Mouse (Mus musculus): ENCODE results near the gene 4933430I17Rik.

4933430I17Rik gene

DNA sequence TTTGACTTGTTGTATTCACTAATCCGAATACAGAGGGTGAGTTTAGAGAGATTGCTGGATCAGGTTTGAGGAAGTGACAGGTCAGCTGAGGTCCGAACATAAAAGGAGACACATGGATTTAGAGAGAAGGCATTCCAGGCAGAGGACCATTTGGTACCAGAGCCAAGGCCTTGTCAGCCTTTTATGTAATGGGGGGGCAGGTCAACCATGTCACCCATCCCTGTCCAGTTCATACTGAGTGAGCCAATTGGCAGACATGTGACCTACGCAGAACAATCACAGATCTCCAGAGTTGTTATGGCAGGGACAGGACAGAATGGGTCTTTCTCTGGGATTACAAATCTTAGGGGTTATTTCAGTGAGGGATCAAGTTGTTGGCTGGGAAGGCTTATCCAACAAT is 19.2 kb upstream of the 4933430I17Rik start:
- DNase-seq, result no peak

DNA sequence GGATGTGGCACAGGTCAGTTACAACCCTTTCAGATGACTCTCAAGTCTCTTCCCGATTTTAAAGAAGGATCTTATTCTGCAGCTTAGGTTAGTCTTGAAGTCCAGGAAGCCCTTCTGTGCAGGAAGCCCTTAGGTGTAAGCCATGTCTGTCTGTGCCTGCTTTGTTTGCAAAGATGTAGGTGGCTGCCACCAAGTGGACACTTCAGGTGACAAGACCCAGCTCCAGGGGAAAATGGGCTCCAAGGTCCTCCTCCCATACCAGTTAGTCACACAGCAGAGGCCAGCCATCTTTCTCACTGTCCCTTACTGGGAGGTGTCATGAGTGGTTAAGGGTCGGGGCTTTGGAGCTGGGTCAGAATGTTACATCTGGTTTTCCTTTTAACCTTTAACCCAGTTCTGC is 18.4 kb upstream of the 4933430I17Rik start:
- DNase-seq, result peak; percentile 59

DNA sequence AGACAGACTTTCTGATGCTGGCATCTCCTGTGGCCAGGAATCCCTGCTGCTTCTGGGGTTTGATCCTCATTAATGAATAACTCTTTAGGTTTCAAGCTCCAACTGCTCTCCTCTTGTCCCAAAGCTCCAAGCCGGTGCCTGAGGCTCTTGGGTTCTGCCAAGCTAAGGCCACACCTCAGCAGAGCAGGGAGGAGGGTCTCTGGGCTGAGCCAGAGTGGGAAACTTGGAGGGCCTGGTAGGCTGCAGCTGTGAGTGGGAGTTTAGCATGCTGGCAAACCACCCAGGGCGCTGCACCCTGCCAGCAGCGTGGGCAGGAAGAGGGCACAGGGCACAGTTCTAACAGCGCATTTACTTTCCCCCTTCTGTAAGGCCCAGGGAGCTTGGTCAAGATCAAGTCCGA is 16.3 kb upstream of the 4933430I17Rik start:
- DNase-seq, result peak; percentile 60

DNA sequence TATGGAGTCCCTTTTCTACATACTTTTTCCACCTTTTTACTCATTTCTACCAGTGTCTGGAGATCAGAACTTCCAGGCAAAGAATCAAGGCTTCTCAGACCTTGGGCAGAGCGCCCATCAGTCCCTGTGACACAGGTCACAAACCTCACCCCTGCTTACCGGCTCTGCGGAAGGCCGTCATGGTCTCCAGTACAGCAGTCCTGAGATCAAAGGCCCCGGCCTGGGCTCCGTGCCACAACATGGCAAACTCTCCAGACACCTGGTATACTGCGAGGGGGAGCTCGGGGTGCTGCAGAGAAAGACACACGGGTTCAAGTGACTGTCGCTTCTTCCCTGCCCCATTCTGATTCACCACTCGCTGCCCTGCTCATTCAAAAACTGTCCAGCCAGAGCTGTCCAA is 15.2 kb upstream of the 4933430I17Rik start:
- peak; percentile 85 for DNase-seq

DNA sequence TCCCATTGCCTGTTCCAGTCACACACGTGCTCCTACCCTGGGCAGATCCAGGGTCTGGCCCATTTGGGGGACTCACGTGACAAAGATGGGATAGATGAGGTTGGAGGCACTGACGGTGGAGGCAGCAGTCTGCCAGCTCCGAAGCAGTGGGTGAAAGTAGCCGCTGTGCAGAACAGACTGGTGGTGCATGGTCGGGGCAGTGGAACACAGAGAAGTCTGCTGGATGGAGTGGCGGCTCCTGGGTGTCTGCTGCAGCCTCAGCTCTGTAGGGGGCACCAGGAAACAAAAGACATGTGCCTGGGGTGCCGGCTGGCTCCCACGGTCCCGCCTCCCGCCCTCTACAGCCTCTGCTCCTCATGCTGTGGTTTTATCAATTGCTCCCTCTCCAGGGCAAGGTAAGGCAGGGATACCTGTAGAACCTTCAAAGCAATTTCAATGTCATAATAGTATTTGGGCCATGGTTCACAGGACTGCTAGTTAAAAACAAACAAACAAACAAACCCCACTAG is 11.1 kb upstream of the 4933430I17Rik start:
- DNase-seq, result no peak

DNA sequence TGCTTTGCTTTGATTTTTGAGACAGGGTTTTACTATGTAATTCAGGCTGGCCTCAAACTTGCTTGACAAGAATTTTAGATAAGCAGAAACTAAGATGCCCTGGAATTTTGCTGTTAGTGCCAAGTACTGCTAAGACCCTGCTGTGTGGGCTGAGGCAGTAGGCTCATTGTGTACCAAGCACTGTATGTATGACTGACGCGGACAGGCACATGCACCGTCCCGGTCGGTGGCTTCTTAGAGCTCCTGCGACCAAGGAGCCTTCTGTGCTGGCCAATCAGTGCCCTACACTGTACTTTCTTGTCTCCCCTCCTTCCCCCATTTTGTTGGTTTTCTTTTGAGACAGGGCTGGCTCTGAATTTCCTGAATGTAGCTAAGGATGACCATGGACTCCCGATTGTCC is 10.2 kb upstream of the 4933430I17Rik start:
- no peak for DNase-seq

DNA sequence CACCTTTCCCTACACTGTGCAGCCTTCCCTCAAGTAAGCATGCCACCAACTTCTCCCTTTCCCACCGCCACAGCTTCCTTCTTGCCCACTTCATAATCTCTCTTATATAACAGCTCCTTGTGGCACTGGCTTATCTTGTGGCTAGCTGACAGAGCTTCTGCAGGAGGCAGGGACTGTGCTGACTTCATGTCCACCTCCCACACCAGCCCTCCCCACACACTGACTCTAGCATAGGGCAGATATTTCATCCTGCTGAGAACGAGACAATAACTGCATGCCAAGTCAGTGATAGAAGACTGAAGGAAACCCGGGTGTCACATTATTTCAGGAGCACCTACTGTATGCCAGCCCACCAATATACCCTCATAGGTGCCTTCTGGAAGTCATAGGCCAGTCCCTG is 9.7 kb upstream of the 4933430I17Rik start:
- DNase-seq, result no peak

DNA sequence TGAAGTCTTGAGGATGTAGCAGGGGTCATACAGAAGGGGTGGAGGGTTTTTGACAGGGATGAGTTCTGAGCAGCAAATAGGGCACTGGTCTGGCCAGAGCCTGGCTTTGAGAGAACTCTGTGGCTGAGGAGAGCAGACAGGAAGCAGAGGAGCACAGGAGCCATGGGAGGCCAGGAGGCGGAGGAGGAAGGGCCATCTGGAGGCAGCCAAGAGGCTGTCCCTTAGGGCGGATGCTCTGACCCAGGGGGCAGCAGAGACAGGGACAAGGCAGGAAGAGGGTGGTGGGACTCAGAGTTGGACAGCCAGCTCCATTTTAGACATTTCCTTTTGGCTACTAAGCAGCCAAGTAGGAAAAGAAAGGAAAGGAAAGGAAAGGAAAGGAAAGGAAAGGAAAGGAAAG is 9.1 kb upstream of the 4933430I17Rik start:
- DNase-seq, result peak; percentile 72

DNA sequence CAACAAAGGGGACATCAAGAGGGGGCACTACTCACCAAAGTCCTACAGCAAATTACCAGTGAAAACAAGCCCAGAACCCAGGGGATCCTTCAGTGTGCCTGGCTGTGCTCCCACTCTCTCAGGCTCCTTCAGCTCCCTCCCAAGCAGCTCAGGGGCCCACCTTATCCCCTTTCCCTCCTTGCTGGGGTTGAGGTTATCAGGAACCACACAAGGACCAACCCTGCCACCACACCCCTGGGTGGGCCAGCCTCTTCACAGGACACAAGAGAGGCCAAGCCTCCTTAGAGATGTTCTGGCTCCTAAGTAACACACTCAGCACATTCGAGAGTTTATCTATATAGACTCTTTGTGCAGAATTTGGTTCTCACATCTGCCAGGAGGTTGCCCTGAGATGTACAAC is 8.6 kb upstream of the 4933430I17Rik start:
- DNase-seq, result no peak

DNA sequence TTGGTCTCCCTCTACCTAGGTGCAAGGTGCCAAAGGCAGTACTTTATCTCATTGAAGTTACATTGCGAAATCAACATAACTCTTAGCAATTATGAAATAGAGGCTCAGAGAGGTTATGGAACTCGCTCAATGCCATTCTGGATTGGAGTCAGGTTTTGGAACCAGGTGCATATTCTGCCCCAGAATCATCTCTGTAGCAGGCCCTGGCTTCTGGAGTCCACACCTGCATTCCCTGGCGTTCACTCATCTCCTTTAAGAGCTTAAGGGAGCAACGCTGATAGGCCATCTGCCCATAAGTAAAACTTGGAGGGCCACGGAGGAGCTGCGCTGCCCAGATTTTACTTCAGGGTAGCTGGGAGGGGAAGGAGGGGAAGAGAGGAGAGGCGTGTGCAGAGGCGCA is 8.1 kb upstream of the 4933430I17Rik start:
- no peak for DNase-seq

DNA sequence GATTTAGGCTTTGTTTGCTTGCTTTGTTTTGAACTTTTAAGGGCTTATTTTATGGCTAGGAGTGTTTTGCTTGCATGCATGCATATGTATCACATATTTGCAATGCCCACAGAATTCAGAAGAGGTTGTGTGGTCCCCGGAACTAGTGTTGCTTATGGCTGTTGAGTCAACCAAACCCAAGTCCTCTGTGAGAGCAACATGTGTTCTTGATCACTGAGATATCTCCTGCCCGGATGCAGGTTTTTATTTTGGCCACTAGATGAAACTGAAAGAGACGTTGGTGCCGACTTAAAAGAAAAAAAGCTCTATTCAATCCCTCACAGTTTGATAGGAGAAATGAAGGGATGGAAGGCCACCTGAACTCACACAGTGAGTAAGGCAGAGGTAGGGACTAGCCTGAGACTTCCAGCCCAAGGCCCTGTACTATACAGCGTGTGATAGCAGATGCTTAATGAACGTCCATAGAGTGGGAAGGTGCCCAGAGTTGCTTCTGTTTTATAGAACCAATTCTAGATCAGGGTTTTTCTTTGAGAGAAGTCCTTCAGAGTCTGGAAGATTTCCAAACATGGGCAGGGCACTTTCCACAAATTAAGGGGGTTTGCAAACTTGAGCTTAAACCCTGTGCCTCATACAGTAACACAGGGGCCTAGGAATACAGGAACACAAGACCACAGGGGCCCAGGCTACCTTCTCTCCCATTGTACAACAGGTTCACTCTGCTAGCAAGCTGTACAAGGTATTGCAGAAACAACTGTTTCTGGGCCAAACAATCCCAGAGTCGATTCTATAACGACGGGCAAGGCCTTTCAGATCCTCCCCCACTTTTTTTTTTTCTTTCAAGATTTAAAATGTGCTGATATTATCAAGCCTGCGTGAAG is 7.4 kb upstream of the 4933430I17Rik start:
- no peak for DNase-seq

DNA sequence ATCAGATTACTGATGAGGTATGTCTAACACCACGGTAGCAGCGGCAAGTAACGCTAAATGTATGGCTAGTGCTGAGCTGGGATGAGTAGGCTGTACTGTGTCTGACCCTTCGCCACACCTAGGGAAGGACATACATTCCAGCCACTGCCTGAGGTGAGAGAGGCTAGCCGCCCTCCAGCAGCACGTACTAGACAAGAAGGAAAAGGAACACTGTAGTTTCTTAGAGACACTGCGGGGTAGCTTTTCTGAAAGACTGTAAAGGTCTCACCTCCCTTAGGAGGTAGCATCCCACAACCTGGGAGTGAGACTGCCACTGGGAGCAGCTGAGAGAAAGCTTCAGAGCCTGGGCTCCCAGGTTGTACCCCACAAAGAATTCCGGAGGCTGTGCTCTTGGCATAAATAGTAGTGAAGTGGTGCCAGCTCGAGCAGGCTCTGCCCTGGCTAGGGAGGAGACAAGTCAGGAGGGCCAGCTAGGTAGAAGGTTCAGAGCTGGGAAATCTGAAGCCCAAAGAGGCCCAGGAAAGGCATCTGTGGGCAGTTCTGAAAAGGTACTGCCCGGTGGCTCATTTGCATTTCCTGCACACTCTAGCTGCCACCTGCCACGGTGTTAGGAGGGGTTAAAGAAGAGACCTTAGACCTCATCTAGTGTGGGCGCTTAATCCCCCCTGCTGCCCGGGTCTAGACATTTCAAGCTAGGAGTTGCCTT is 6.6 kb upstream of the 4933430I17Rik start:
- DNase-seq, result peak; percentile 84

DNA sequence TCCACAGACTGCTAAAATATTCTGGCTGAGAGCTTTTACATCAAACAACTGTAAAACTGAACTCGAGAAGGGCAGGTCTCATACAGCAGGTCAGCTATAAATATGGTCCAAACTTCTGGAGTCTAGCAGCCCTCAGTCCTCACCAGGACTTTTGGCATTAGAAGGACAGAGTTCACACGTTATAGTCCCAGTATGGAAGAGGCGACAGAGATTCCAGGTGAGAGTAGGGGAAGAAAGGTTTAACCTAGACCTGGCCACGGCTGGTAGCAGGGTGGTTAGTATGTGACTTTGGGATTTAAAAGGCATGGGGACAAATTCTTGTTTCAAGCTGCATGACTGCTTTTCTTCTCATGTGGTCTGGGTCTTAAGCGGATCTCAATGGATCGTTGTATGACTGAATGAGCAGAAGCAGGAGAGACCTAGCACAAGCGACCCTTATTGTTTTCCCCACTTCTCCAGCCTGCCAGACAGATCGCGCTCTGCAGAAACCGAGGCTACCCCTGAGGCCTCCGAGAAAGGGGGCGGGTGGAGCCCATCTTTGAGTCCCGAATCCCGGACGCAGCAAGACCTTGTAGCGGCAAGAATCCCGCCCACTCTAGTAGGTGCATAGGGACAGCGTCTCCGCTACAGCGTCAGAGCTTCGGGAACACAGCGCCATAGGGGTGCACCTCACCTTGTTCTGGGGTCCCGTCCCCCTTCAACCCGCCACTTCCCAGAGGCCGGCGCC is 5.9 kb upstream of the 4933430I17Rik start:
- no peak for DNase-seq

DNA sequence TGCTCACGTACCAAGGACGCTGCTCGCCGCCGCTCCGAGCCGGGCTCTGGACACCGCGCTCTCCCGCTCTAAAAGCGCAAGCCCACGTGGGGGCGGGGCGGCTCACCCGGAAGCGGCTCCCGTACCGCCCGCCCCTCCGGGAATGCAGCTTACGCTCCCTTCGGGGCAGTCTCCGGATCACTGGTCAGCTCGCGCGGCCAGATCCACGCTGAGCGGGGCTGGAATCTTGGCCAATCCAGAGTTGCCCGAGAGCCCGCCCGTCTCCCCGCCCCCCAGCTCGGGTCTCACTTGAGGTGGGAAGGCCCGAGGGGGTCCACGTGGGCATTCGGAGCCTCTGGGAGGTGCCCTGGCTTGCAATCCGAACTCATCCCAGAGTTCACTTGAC is 5.3 kb upstream of the 4933430I17Rik start, which contains the start of gene Alad:
Gene Alad (minus strand): TSS at position 70 of the 385 bp plus-strand sequence.
- DNase-seq, result peak; percentile 96

DNA sequence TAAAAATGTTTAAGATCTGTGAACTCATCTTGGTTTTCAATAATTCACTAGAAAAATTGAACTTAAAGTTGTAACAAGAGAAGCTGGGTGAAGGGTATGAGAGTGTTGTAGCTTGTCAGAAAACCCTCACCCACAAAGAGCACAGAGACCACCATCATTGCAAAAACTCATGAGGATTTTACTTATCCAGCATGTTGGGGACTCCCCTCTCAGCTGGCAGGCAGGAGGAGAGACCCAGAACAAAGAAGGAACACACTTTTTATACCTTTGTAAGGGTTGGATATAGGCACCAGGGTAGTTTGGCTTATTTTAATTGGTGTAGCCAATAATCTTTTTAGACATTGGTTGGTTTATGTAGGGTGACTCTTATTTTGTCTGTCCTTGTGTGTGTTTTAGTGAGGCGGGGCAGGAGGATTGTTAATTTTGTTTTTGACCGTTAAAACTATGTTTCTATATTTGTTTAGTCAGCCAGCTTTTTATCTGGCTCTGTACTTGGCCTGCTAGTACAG is 4.2 kb upstream of the 4933430I17Rik start:
- no peak for DNase-seq

DNA sequence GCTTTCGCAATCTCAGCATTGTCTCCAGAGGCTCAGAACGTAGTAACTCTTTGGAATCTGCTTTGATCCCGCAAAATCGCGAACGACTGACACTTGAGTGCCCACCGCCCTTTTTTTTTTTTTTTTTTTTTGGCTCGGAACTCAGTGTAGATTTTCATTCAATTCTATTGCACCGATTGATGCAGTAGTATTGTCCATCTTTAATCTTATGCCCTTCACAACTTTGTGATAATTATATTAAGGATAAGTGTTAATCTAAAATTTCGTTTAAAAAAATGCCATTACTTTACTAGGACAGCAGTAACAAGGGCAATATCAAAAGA is 281 bp downstream of the 4933430I17Rik start:
- DNase-seq, result no peak

DNA sequence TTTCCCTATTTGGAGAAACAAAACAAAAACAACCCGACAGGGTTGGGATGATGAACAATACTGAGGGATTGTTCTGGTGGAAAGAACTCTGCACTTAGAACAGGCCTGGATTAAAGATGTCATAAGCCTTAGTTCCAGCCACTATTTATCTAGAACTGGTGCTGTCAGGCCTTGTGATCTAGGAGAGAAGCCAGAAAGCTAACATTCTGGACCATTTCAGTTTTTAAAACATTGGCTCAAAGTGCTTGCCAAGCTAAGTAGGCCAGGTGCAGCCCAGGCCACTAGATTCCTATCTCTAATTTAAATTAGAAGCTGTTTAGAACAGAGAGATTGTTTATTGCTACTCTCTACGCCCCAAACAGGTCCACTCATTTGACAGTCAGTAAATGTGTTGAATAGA is 1.1 kb downstream of the 4933430I17Rik start:
- DNase-seq, result no peak

DNA sequence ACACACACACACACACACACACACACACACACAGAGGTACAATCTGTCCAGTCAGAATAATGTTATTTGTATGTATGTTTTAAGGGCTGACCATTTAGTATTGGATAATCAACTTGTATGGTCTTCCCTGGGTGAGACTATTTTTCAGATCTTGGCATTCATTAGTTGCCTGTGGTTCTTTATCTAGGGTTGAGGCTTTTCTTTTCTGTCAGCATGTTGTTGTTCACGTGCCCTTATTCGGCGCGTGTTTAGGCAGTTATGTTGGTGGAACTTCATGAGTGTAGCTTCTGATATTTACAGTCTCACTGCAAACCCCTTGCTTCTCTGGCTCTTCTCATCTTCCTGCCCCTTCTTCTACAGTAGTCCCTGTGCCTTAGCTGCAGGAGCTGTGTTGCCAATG is 2.5 kb downstream of the 4933430I17Rik start:
- DNase-seq, result no peak

DNA sequence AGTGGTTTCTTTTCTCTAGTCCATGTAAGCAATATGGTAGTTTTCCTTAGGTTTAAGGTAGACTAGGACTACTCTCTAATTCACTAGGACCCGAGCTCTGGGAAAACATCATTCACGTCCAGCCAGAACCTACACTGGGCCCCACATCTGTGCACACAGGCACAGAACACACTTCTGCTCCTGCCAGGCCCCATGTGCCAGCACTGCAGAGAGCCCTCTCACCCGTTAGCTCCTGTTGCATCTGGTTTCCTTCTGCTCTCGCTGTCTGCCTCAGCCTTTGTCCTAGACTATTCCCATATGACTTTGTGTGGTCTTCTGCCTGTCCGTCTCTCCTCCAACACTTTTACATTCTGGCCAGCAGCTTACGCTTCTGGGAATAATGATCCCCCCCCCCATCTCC is 8.6 kb downstream of the 4933430I17Rik start:
- no peak for DNase-seq

DNA sequence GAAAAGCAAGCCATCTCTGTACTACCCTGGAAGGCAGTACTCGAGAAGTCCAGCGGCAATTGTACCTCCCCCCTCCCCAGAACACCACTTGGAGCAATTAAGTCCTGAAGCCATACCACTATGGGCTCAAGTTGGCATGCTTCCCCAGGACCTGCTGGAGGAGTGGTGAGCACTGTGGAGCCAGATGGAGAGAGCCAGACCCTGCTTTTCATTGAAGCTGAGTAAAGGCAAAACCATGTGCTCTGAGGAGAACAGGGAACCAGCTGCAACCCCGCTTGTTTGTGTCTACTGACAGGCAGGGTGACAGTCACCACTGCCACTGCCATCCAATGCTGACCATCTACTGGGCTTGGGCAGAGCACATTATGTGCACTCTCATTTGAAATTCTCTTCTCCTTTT is 16.6 kb downstream of the 4933430I17Rik start:
- no peak for DNase-seq

DNA sequence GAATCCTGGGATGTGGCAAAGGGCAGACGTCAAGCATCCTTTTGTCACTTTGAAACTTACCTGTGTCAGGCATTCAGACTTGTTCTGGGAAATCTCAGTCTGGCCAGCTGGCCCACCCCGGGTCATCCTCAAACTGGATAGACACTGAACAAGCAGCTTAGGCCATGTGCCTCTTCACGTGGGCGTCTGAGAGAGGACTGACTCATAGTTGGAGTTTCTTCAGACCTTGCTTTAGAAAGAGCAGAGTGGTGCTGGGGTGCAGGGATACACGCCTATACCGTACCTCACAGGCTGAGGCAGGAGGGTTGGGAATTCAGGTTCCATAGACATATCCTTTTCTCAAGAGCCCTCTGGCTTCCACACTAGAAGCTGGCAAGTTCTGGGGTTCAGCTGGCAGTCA is 18.6 kb downstream of the 4933430I17Rik start:
- DNase-seq, result no peak

DNA sequence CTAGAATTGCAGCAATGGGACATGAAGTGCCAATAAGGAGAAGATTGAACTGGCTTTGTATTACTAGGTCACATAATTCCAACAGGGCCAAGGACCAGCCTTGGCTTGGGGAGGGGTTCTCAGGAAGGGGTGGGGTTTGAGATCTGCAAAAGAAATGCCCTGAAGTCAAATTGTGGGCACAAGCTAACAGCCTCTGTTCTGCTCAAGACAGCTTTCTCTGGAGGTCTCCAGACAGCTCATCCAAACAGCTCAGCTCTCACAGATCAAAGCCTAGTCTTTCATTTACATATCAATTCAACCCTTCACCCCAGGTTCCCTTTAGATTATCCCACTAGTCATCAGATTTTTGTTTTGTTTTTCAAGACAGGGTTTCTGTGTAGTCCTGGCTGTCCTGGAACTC is 19.6 kb downstream of the 4933430I17Rik start:
- no peak for DNase-seq

DNA sequence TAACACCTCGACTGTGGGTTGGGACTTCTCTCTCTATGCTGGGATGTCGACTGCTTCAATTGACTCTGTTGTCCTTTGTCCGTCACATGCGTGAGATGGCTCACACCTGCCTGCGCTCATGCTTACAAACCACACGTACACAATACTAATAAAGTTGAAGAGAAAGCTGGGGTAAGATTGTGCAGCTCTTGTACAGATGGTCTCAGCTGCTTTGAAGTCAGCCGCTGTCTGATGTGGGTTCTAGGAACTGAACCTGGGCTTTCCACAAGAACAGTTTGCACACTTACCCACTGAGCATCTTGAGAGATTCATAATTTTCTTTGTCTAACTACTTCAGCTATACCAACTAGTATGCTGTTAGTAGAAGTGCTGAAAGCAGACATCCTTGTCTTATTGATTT is 26.8 kb downstream of the 4933430I17Rik start:
- DNase-seq, result no peak
